Mouse (Mus musculus): Measurements from ENCODE around the gene Gm11444.

DNA sequence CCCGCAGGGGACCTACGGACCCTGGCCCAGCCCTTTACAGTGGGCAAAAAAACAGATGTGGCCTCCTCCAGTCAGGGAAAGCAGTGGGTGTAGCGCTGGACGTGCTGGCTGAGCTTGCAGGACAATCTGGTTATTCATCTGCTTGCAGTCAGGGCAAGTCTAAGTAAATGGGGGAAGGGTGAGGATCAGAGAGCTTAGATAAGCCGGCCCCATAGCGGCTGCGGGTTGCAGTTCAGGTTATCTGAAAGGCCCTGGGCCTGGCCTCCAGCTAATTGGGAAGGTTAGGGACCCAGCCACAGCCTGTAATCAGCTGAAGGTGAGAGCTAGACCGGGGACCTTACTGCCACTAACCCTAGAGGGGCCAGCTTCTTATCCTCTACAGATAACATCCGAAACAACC lies 22.8 kb downstream of the Gm11444 start:
- TF ChIP-seq CHD2 (IDR thresholded peaks at IDR 0.05; ENCODE audit: low read depth, low read length) (no peak), MAFK (IDR thresholded peaks at IDR 0.05; ENCODE audit: insufficient read depth, low read depth, low read length) (no peak), HCFC1 (IDR thresholded peaks at IDR 0.05; ENCODE audit: borderline replicate concordance, insufficient read depth, low read length) (no peak), ZC3H11A (IDR thresholded peaks at IDR 0.05; ENCODE audit: borderline replicate concordance, low read depth, low read length) (no peak), ZNF384 (IDR thresholded peaks at IDR 0.05; ENCODE audit: low read depth, low read length) (no peak)
